9 mouse cellular contexts compared by ENCODE assay signal in the genomic region with DNA sequence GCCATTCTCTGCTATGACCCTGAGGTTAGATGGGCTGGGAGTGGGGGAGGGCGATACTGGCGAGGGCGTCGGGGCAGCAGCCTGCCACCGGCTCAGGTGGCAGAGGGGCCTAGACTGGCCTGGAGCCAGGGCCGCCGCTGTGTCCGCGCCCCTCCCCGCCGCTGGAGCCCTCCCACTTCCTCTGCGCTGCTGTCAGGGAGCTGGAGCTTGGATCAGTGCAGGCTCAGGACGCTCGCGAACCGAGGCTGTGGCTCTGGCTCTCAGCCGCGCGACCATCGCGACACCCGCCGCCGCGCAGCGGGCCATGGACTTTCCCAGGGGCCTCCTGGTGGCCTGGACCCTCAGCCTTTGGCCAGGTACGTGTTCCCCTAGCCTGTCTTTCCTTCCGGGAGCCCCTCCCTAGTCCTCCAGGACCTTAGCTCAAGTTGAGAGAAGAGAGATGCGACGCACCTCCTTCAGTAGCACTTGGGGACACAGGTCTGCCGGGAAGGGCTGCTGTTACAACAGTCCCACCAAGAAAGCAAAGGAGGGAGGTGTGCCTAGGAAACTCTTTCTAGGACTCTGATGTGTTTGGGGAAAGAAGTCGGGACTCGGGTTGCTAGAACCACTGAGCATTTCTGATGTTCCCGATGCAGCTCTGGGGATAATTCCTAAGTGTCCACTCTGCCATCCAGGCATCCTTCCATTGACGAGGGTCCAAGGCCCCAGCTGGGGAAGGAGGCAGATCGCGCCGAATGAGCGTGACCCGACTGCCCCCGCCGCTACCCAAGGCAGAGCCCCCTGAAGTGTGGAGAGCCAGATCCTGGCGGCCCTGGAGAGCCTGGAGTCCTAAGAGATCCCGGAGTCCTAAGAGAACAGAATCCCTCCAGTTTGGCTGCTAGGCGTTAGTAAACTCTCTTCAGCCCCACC. TPM values are rescaled to one million over a fixed set of nuclear protein-coding genes. Genes with fewer than 3 reads are reported as not detected.
DNase-seq lines count a peak whose midpoint lies in the region; ATAC-seq and TF ChIP-seq lines count a peak whose summit lies in the region.
"Had no signal": no experiment of that assay in that cellular context is flagged by ENCODE, and none has a peak within 500 bp of the region (broad histone marks: within the 10 kb centered on the region; RNA-seq: fewer than 3 reads in every experiment).

TSS of gene Itga11 (plus strand) at position 186 of the 909 bp plus-strand sequence.

- no peaks in the 10 kb centered on the region for H3K36me3 ChIP-seq in midbrain, postnatal 0 days (ENCODE audit: insufficient read depth, low read length)

- intact Hi-C loops in left cerebral cortex, adult 2 months (cut with DNase I), result no loop called here

- H3K9me3 ChIP-seq in midbrain, postnatal 0 days (ENCODE audit: low read length), result no peaks in the 10 kb centered on the region

- no peak for TF ChIP-seq CTCF in left cerebral cortex, adult 2 months (IDR thresholded peaks at IDR 0.05)
- no peak for TF ChIP-seq CTCF in midbrain, postnatal 0 days (IDR thresholded peaks at IDR 0.05)

- H3K9ac ChIP-seq in midbrain, postnatal 0 days (replicated peaks; ENCODE audit: low read length, poor library complexity, severe bottlenecking), result no peak within 1 kb of the TSS

- peak within 1 kb of the TSS; percentile 63 for H3K4me2 ChIP-seq in midbrain, postnatal 0 days (ENCODE audit: low read depth, low read length, poor library complexity, severe bottlenecking)

- peaks cover 29% of the 10 kb centered on the region for H3K27me3 ChIP-seq in midbrain, postnatal 0 days (ENCODE audit: insufficient read depth, low read length)

- peak; percentile 13 to 25 for DNase-seq in left cerebral cortex, adult 2 months (ENCODE audit: extremely low spot score in 1 of 2, low spot score in 2 of 2)
- no peak for DNase-seq in left cerebral cortex, adult 8-10 months (ENCODE audit: low spot score in 2 of 2)
- peak; percentile 19 to 20 for DNase-seq in heart, adult 9 months (ENCODE audit: low spot score in 2 of 2)
- peak; percentile 28 to 43 for DNase-seq in kidney, postnatal 25 days
- peak; percentile 9 for DNase-seq in midbrain, postnatal 0 days (ENCODE audit: low spot score)
- no peak for DNase-seq in spleen, postnatal 10 days (ENCODE audit: low spot score in 2 of 2)
- DNase-seq in cerebellum, postnatal 36 days, result no peak

- H3K4me1 ChIP-seq in brown adipose tissue, adult 24 weeks (ENCODE audit: control insufficient read depth, insufficient read depth, insufficient read length, low read length), result no peaks in the 10 kb centered on the region
- peaks cover 6% of the 10 kb centered on the region; the same call in 1 of the 2 replicates for H3K4me1 ChIP-seq in midbrain, postnatal 0 days (ENCODE audit: insufficient read depth, low read length)

- WGBS in midbrain, postnatal 0 days, result 2% methylated on average over 45 of the region's 45 CpGs

- ATAC-seq in midbrain, postnatal 0 days (ENCODE audit: low FRiP score), result no peak
- ATAC-seq: Patski had no signal

- H3K4me3 ChIP-seq in left cerebral cortex, adult 2 months, result peak within 1 kb of the TSS; percentile 51
- peak within 1 kb of the TSS; percentile 47 for H3K4me3 ChIP-seq in brown adipose tissue, adult 24 weeks (ENCODE audit: insufficient read depth, low read depth, low read length)
- peak within 1 kb of the TSS; percentile 25 for H3K4me3 ChIP-seq in midbrain, postnatal 0 days (ENCODE audit: low read depth, low read length)

- H3K27ac ChIP-seq in left cerebral cortex, adult 2 months, result no peak within 1 kb of the TSS
- H3K27ac ChIP-seq in brown adipose tissue, adult 24 weeks (replicated peaks; ENCODE audit: low read depth, low read length), result no peak within 1 kb of the TSS
- H3K27ac ChIP-seq in midbrain, postnatal 0 days (ENCODE audit: low read depth, low read length), result no peak within 1 kb of the TSS

RNA-seq across cellular contexts. Expression of gene Itga11, which starts in this region (rescaled TPM):
- total RNA-seq in left cerebral cortex, adult 2 months (2021), result 1 to 10 TPM; 3.6 to 4.0 TPM
- total RNA-seq in left cerebral cortex, adult 8-10 months (2022), result 1 to 10 TPM; 2.2 to 3.1 (median 2.7) TPM
- 1.3 and 2.0 TPM in 2 replicates for polyA plus RNA-seq in brown adipose tissue, adult 24 weeks (2012; ENCODE audit: insufficient read depth, insufficient read length, missing spikeins)
- 2.3 and 2.6 TPM in 2 replicates for total RNA-seq in midbrain, postnatal 0 days (2014; rRNA removed)
- 0.52 and 0.65 TPM in 2 replicates for polyA plus RNA-seq in midbrain, postnatal 0 days (2015; fragmentation: Nextera tagmentation; extraction: Ambion mirVana)

Comparison
In these comparisons a context has a peak if more than half of its experiments do, and no peak if none do; other contexts are left out.
1. DNase-seq: peak in left cerebral cortex, adult 2 months (2 of 2), heart, adult 9 months (2 of 2), kidney, postnatal 25 days (2 of 2) and midbrain, postnatal 0 days (single experiment); none in left cerebral cortex, adult 8-10 months (0 of 2), spleen, postnatal 10 days (0 of 2) and cerebellum, postnatal 36 days (0 of 2).
2. Peak in every context shown above with its lines, with median percentiles within 50 percentile points of each other: H3K4me3 ChIP-seq.